Mouse (Mus musculus): ENCODE data around the gene Gramd1c. TPM values are rescaled to one million over a fixed set of nuclear protein-coding genes. Genes with fewer than 3 reads are reported as not detected.

Gramd1c gene
- total RNA-seq (2022): 1 to 10 TPM; 3.6 to 8.0 (median 5.4) TPM

- DNase-seq (ENCODE audit: low spot score in 2 of 2): peak; percentile 43 to 46
These were observed at the start of gene Gramd1c for GRCm38 (mm10) chr16:44063025-44063894. TSS of gene Gramd1c (minus strand) at chr16:44063345.

- peak; percentile 44 to 63 for DNase-seq (ENCODE audit: low spot score in 2 of 2)
These were observed 45.9 kb upstream of the Gramd1c start for GRCm38 (mm10) chr16:44109002-44109401.

- DNase-seq (ENCODE audit: low spot score in 2 of 2): no peak
These were observed 42.1 kb upstream of the Gramd1c start for GRCm38 (mm10) chr16:44105211-44105610.

GRCm38 (mm10) chr16:44103806-44104766 is 40.9 kb upstream of the Gramd1c start:
- no peak for DNase-seq (ENCODE audit: low spot score in 2 of 2)

GRCm38 (mm10) chr16:44102925-44103324 is 39.8 kb upstream of the Gramd1c start:
- DNase-seq (ENCODE audit: low spot score in 2 of 2): no peak

GRCm38 (mm10) chr16:44101181-44101710 is 38.1 kb upstream of the Gramd1c start:
- no peak for DNase-seq (ENCODE audit: low spot score in 2 of 2)

- no peak for DNase-seq (ENCODE audit: low spot score in 2 of 2)
These were observed 36.2 kb upstream of the Gramd1c start for GRCm38 (mm10) chr16:44099377-44099776.

- no peak for DNase-seq (ENCODE audit: low spot score in 2 of 2)
These were observed 24.5 kb upstream of the Gramd1c start for GRCm38 (mm10) chr16:44087650-44088049.

GRCm38 (mm10) chr16:44061341-44061740 is 1.8 kb downstream of the Gramd1c start:
- DNase-seq (ENCODE audit: low spot score in 2 of 2): no peak

GRCm38 (mm10) chr16:44060604-44061286 is 2.4 kb downstream of the Gramd1c start:
- DNase-seq (ENCODE audit: low spot score in 2 of 2): no peak

- peak; percentile 41 to 83 for DNase-seq (ENCODE audit: low spot score in 2 of 2)
These were observed 4.4 kb downstream of the Gramd1c start for GRCm38 (mm10) chr16:44058745-44059144.

GRCm38 (mm10) chr16:44055766-44056165 is 7.4 kb downstream of the Gramd1c start:
- DNase-seq (ENCODE audit: low spot score in 2 of 2): no peak

GRCm38 (mm10) chr16:44053265-44053664 is 9.9 kb downstream of the Gramd1c start:
- DNase-seq (ENCODE audit: low spot score in 2 of 2): no peak

GRCm38 (mm10) chr16:44052390-44052789 is 10.8 kb downstream of the Gramd1c start:
- no peak for DNase-seq (ENCODE audit: low spot score in 2 of 2)

GRCm38 (mm10) chr16:44050139-44050538 is 13.0 kb downstream of the Gramd1c start:
- DNase-seq (ENCODE audit: low spot score in 2 of 2): no peak

GRCm38 (mm10) chr16:44039112-44039511 is 24.0 kb downstream of the Gramd1c start:
- DNase-seq (ENCODE audit: low spot score in 2 of 2): no peak

GRCm38 (mm10) chr16:44035221-44035620 is 27.9 kb downstream of the Gramd1c start:
- DNase-seq (ENCODE audit: low spot score in 2 of 2): no peak

- DNase-seq (ENCODE audit: low spot score in 2 of 2): no peak
These were observed 29.8 kb downstream of the Gramd1c start for GRCm38 (mm10) chr16:44033365-44033764.

GRCm38 (mm10) chr16:44029273-44029672 is 33.9 kb downstream of the Gramd1c start:
- DNase-seq (ENCODE audit: low spot score in 2 of 2): no peak

- DNase-seq (ENCODE audit: low spot score in 2 of 2): no peak
These were observed 36.3 kb downstream of the Gramd1c start for GRCm38 (mm10) chr16:44026822-44027221.

- DNase-seq (ENCODE audit: low spot score in 2 of 2): no peak
These were observed 36.9 kb downstream of the Gramd1c start for GRCm38 (mm10) chr16:44026210-44026609.
